Comparison of ENCODE assay signal across 10 mouse cellular contexts in genomic region chr15:78845321-78845720, GRCm38 (mm10). TPM values are rescaled to one million over a fixed set of nuclear protein-coding genes. Genes with fewer than 3 reads are reported as not detected.
DNase-seq lines count a peak whose midpoint lies in the region; ATAC-seq and TF ChIP-seq lines count a peak whose summit lies in the region.
"Had no signal": no experiment of that assay in that cellular context is flagged by ENCODE, and none has a peak within 500 bp of the region (broad histone marks: within the 10 kb centered on the region; RNA-seq: fewer than 3 reads in every experiment).

No protein-coding gene starts in this region.

- H3K9ac ChIP-seq in hindbrain, embryonic 16.5 days (ENCODE audit: low read depth, low read length): no peak overlapping the region
- peak overlapping the region; percentile 67 for H3K9ac ChIP-seq in lung, embryonic 16.5 days (ENCODE audit: low read length)

- no peaks in the 10 kb centered on the region for H3K9me3 ChIP-seq in hindbrain, embryonic 16.5 days (ENCODE audit: control insufficient read depth, low read length)
- H3K9me3 ChIP-seq in lung, embryonic 16.5 days (ENCODE audit: control insufficient read depth, low read length): no peaks in the 10 kb centered on the region

- no peak for TF ChIP-seq CTCF in cerebellum, adult 2 months (IDR thresholded peaks at IDR 0.05; ENCODE audit: borderline replicate concordance, insufficient read depth, low read depth, low read length)

- WGBS in cerebellum, adult 2 months: 89% methylated on average over 11 of the region's 11 CpGs
- 63% methylated on average over 11 of the region's 11 CpGs for WGBS in hindbrain, embryonic 16.5 days
- 25% methylated on average over 11 of the region's 11 CpGs for WGBS in lung, embryonic 16.5 days

- H3K4me2 ChIP-seq in hindbrain, embryonic 16.5 days (ENCODE audit: low read length): peak overlapping the region; percentile 35
- H3K4me2 ChIP-seq in lung, embryonic 16.5 days (ENCODE audit: low read depth, low read length): peak overlapping the region; percentile 75

- no peak for TF ChIP-seq POLR2A in cerebellum, adult 2 months (IDR thresholded peaks at IDR 0.05; ENCODE audit: borderline replicate concordance, insufficient read depth, low read length)

- no peaks in the 10 kb centered on the region; the same call in 1 of the 2 replicates for H3K27me3 ChIP-seq in cerebellum, adult 2 months (ENCODE audit: control insufficient read depth, insufficient read depth, low read length)
- peaks cover 20% of the 10 kb centered on the region for H3K27me3 ChIP-seq in hindbrain, embryonic 16.5 days (replicated peaks; ENCODE audit: control insufficient read depth, insufficient read depth, low read length)
- no peaks in the 10 kb centered on the region for H3K27me3 ChIP-seq in lung, embryonic 16.5 days (ENCODE audit: control insufficient read depth, insufficient read depth, low read depth, low read length)

- DNase-seq in cerebellum, adult 2 months: no peak
- DNase-seq in cerebellum, adult 11 months: no peak
- DNase-seq in adrenal gland, postnatal 36 days: peak; percentile 54 to 70
- DNase-seq in frontal cortex, adult 2 months (ENCODE audit: extremely low spot score in 1 of 2, low spot score in 1 of 2): no peak
- DNase-seq in thymus, postnatal 36 days: no peak
- no peak for DNase-seq in spleen, adult 12 weeks (ENCODE audit: low spot score)
- DNase-seq: cerebellum, postnatal 14 days; thymus, postnatal 4 days had no signal

- H3K27ac ChIP-seq in cerebellum, adult 2 months (ENCODE audit: insufficient read depth, low read length): peak overlapping the region; percentile 19; the same call in 1 of the 2 replicates
- H3K27ac ChIP-seq in hindbrain, embryonic 16.5 days (ENCODE audit: low read depth, low read length): no peak overlapping the region
- H3K27ac ChIP-seq in lung, embryonic 16.5 days (ENCODE audit: low read length): peak overlapping the region; percentile 99

- H3K4me1 ChIP-seq in cerebellum, adult 2 months (ENCODE audit: control insufficient read depth, insufficient read depth, low read length): no peaks in the 10 kb centered on the region
- peaks cover 14% of the 10 kb centered on the region for H3K4me1 ChIP-seq in hindbrain, embryonic 16.5 days (ENCODE audit: control insufficient read depth, insufficient read depth, low read depth, low read length)
- peaks cover 70% of the 10 kb centered on the region for H3K4me1 ChIP-seq in lung, embryonic 16.5 days (replicated peaks; ENCODE audit: control insufficient read depth, insufficient read depth, low read length)

- no peak overlapping the region for H3K4me3 ChIP-seq in cerebellum, adult 2 months (replicated peaks; ENCODE audit: insufficient read depth, low read depth, low read length)
- no peak overlapping the region for H3K4me3 ChIP-seq in hindbrain, embryonic 16.5 days (ENCODE audit: low read length)
- H3K4me3 ChIP-seq in lung, embryonic 16.5 days (ENCODE audit: low read length): peak overlapping the region; percentile 79

- ATAC-seq in hindbrain, embryonic 16.5 days: no peak
- ATAC-seq in lung, embryonic 16.5 days (ENCODE audit: low read depth): no peak

- H3K36me3 ChIP-seq in hindbrain, embryonic 16.5 days (ENCODE audit: control insufficient read depth, insufficient read depth, low read length): no peaks in the 10 kb centered on the region
- peaks cover 30% of the 10 kb centered on the region for H3K36me3 ChIP-seq in lung, embryonic 16.5 days (ENCODE audit: control insufficient read depth, insufficient read depth, low read length)

RNA-seq across cellular contexts. Expression of gene Cdc42ep1, which starts 2.9 kb away (rescaled TPM):
- polyA plus RNA-seq in cerebellum, adult 2 months (2012; rRNA removed): 73.2 and 77.3 TPM in 2 replicates
- total RNA-seq in adrenal gland, postnatal 36 days (2021): 10 to 100 TPM; 36.8 to 52.6 TPM
- 15.9 and 17.5 TPM in 2 replicates for polyA plus RNA-seq in hindbrain, embryonic 16.5 days (2015; fragmentation: Nextera tagmentation; extraction: Ambion mirVana)
- polyA plus RNA-seq in lung, embryonic 16.5 days (2015; fragmentation: Nextera tagmentation; extraction: Ambion mirVana): 113 TPM in 2 replicates
- 18.5 and 20.1 TPM in 2 replicates for polyA plus RNA-seq in frontal cortex, adult 2 months (2012; rRNA removed)

RNA-seq across cellular contexts. Expression of gene Lgals2, which starts 10.0 kb away (rescaled TPM):
- 0.87 and 1.2 TPM in 2 replicates for polyA plus RNA-seq in cerebellum, adult 2 months (2012; rRNA removed)
- total RNA-seq in adrenal gland, postnatal 36 days (2021): under 1 TPM; 0.53 to 0.56 TPM
- polyA plus RNA-seq in hindbrain, embryonic 16.5 days (2015; fragmentation: Nextera tagmentation; extraction: Ambion mirVana): not detected in 2 replicates
- 1.0 and 1.2 TPM in 2 replicates for polyA plus RNA-seq in lung, embryonic 16.5 days (2015; fragmentation: Nextera tagmentation; extraction: Ambion mirVana)
- 0.74 and 2.0 TPM in 2 replicates for polyA plus RNA-seq in frontal cortex, adult 2 months (2012; rRNA removed)

RNA-seq across cellular contexts. Expression of gene Gga1, which starts 31.7 kb away (rescaled TPM):
- polyA plus RNA-seq in cerebellum, adult 2 months (2012; rRNA removed): 80.8 and 82.5 TPM in 2 replicates
- total RNA-seq in adrenal gland, postnatal 36 days (2021): 10 to 100 TPM; 56.0 to 57.3 TPM
- 46.1 and 51.8 TPM in 2 replicates for polyA plus RNA-seq in hindbrain, embryonic 16.5 days (2015; fragmentation: Nextera tagmentation; extraction: Ambion mirVana)
- polyA plus RNA-seq in lung, embryonic 16.5 days (2015; fragmentation: Nextera tagmentation; extraction: Ambion mirVana): 58.3 and 63.1 TPM in 2 replicates
- 69.5 and 70.8 TPM in 2 replicates for polyA plus RNA-seq in frontal cortex, adult 2 months (2012; rRNA removed)

RNA-seq across cellular contexts. Expression of gene Card10, which starts 42.5 kb away (rescaled TPM):
- 7.1 and 8.2 TPM in 2 replicates for polyA plus RNA-seq in cerebellum, adult 2 months (2012; rRNA removed)
- 1 to 10 TPM; 5.9 to 9.8 TPM for total RNA-seq in adrenal gland, postnatal 36 days (2021)
- 2.5 and 2.8 TPM in 2 replicates for polyA plus RNA-seq in hindbrain, embryonic 16.5 days (2015; fragmentation: Nextera tagmentation; extraction: Ambion mirVana)
- polyA plus RNA-seq in lung, embryonic 16.5 days (2015; fragmentation: Nextera tagmentation; extraction: Ambion mirVana): 6.1 and 6.2 TPM in 2 replicates
- polyA plus RNA-seq in frontal cortex, adult 2 months (2012; rRNA removed): 11.2 and 12.0 TPM in 2 replicates

RNA-seq across cellular contexts. Expression of gene Gm49510, which starts 54.1 kb away (rescaled TPM):
- polyA plus RNA-seq in cerebellum, adult 2 months (2012; rRNA removed): 0.10 TPM in 2 replicates
- total RNA-seq in adrenal gland, postnatal 36 days (2021): not detected
- polyA plus RNA-seq in hindbrain, embryonic 16.5 days (2015; fragmentation: Nextera tagmentation; extraction: Ambion mirVana): 0.11 TPM in 1 of 2 replicates, not detected in the other
- 0.16 and 0.59 TPM in 2 replicates for polyA plus RNA-seq in lung, embryonic 16.5 days (2015; fragmentation: Nextera tagmentation; extraction: Ambion mirVana)
- polyA plus RNA-seq in frontal cortex, adult 2 months (2012; rRNA removed): 0.24 TPM in 1 of 2 replicates, not detected in the other

Comparison
In these comparisons a context has a peak if more than half of its experiments do, and no peak if none do; other contexts are left out.
1. DNase-seq: peak in adrenal gland, postnatal 36 days (2 of 2); none in cerebellum, adult 2 months (0 of 2), cerebellum, adult 11 months (single experiment), frontal cortex, adult 2 months (0 of 2), thymus, postnatal 36 days (0 of 2) and spleen, adult 12 weeks (single experiment).